Mouse (Mus musculus) heart, adult 2 months (tissue): ENCODE measurements around the gene Akap5. TPM values are rescaled to one million over a fixed set of nuclear protein-coding genes. Genes with fewer than 3 reads are reported as not detected.
A peak's percentile ranks its signal among the peaks of the same experiment; 100 is the strongest.

ENCODE experiments used
- DNase-seq, 2 experiments: peaks; one replicate each; pipeline ENCODE4 v3.0.0; 2021
- H3K27ac ChIP-seq: fragments of 200-600 bp; 2 replicates; pipeline ENCODE4 v1.8.1; 2022
- H3K27me3 ChIP-seq: fragments of 200-500 bp; 2 replicates; pipeline ENCODE4 v1.6.1; 2012; ENCODE audit warnings: mild to moderate bottlenecking, low read length, inconsistent platforms, mixed read lengths; ENCODE audit not compliant: control insufficient read depth, insufficient read depth
- H3K36me3 ChIP-seq: fragments of 200-500 bp; 2 replicates; pipeline ENCODE4 v1.6.1; 2012; ENCODE audit warnings: low read length, inconsistent platforms; ENCODE audit not compliant: control insufficient read depth, insufficient read depth
- H3K4me1 ChIP-seq: fragments of 200-500 bp; 2 replicates; pipeline ENCODE4 v1.6.1; 2011; ENCODE audit warnings: low read length; ENCODE audit not compliant: control insufficient read depth, insufficient read depth
- H3K4me3 ChIP-seq: fragments of 200-600 bp; 2 replicates; pipeline ENCODE4 v1.8.1; 2022
- H3K79me2 ChIP-seq: fragments of 200-500 bp; replicated peaks from 2 replicates; pipeline ENCODE4 v1.6.1; 2012; ENCODE audit warnings: mild to moderate bottlenecking, inconsistent platforms, low read length, moderate library complexity, mixed read lengths; ENCODE audit not compliant: control insufficient read depth, insufficient read depth
- H3K9ac ChIP-seq: fragments of 200-500 bp; 2 replicates; pipeline ENCODE4 v1.6.1; 2012; ENCODE audit warnings: low read depth, mild to moderate bottlenecking, control low read depth, inconsistent platforms, low read length, mixed read lengths
- CTCF ChIP-seq: fragments of 200-600 bp; IDR thresholded peaks from 2 replicates; pipeline ENCODE4 v1.8.1; 2022; ENCODE audit warnings: antibody characterized with exemption, mild to moderate bottlenecking, moderate library complexity
- EP300 ChIP-seq: fragments of 200-500 bp; IDR thresholded peaks from 2 replicates; pipeline ENCODE4 v1.6.1; 2011; ENCODE audit warnings: low read depth, low read length, control low read depth; ENCODE audit not compliant: insufficient read depth
- POLR2A ChIP-seq: fragments of 200-500 bp; IDR thresholded peaks from 2 replicates; pipeline ENCODE4 v1.6.1; 2011; ENCODE audit warnings: mild to moderate bottlenecking, low read depth, low read length, control low read depth; ENCODE audit not compliant: insufficient read depth
- WGBS: fragments of 180-500 bp; shearing (Covaris S2); methylation state at CpG from one replicate; pipeline ENCODE4 v1.1.7; 2018; 5-methylcytosine and 5-hydroxymethylcytosine counted together
- intact Hi-C: fragments of 180-260 bp; cut with DNase I; formaldehyde crosslinking; loops from one replicate; pipeline ENCODE4 v1.15.1; 2025
- polyA plus RNA-seq: library from polyadenylated mRNA; depleted of rRNA; stranded (reverse); fragments of >200 nt; gene quantifications from 2 replicates; pipeline ENCODE4 v1.2.3, GENCODE M21; 2012
- total RNA-seq, 2 experiments: library from RNA; stranded (reverse); gene quantifications; 2 replicates each; pipeline ENCODE4 v1.2.3; 2021

Gene Akap5
- total and polyA plus RNA-seq, 3 experiments = 1.0 to 1.7 (median 1.1) TPM

DNA sequence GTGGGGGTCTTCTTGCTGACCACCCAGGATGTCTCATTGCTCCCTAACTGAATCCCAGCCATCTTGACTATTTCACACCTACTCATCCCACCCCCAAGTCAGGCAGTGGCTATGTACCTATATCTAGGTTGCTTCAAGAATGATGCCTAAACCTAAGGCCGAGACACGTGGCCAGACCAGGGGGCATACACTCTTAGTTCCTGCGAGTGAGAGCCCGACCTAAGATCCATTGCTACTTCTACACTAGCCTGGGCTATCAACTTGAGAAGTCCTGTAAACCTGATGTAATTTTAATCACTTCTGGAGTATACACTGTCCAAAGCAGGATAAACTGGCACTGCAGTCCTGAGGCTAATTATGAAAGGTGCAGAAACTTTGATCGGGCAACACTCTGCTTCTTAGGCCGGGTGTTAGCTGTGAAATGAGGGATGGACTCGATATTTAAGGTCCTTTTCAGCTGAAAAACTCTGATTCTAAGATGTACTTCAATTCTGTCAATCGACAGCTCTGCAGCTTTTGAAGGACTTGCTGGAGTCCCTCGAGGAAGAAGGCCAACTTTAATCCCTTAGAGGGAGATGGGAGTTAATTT is 43.6 kb downstream of the Akap5 start:
- DNase-seq = no peak
- no peak for TF ChIP-seq POLR2A
- no peak for TF ChIP-seq EP300
- TF ChIP-seq CTCF = no peak
- Histone ChIP-seq H3K36me3 (peaks cover 2% of the 10 kb centered on the region), H3K4me1 (peaks cover 14% of the 10 kb centered on the region), H3K79me2 (peaks cover 1% of the 10 kb centered on the region; the same call in 1 of the 2 replicates), H3K27ac (peak overlapping the region; percentile 99; the same call in 1 of the 2 replicates), H3K4me3 (peak overlapping the region; percentile 65), H3K27me3 (no peaks in the 10 kb centered on the region), H3K9ac (peak overlapping the region; percentile 93)
- intact Hi-C loops = no loop called here
- WGBS = 25% methylated on average over 9 of the region's 9 CpGs

DNA sequence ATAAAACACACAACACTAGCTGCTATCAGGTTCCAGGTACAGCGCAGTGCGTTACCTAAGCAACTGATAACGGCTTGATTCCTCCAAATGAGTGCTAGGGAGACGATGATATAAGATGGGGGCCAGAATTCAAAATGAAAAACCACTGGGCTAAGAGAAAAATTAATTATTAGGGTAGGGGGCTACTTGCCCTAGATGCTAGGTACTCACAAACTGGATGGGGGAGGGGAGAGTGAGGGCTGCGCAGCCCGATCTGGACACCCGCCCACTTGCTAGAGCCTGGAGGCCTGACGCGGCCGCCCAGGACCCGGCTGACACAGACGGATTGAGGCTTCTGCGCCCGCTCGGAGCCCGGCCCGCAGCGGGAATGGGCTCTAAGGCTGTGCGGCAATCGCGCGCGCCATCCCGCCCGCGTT is 44.1 kb downstream of the Akap5 start:
- Histone ChIP-seq H3K4me1 (peaks cover 14% of the 10 kb centered on the region), H3K27ac (peak overlapping the region; percentile 99), H3K36me3 (peaks cover 2% of the 10 kb centered on the region), H3K4me3 (peak overlapping the region; percentile 65), H3K27me3 (no peaks in the 10 kb centered on the region), H3K9ac (peak overlapping the region; percentile 93), H3K79me2 (peaks cover 1% of the 10 kb centered on the region; the same call in 1 of the 2 replicates)
- intact Hi-C loops = no loop called here
- 2% methylated on average over 26 of the region's 26 CpGs for WGBS
- no peak for DNase-seq
- no peak for TF ChIP-seq EP300
- TF ChIP-seq CTCF = no peak
- TF ChIP-seq POLR2A = no peak

DNA sequence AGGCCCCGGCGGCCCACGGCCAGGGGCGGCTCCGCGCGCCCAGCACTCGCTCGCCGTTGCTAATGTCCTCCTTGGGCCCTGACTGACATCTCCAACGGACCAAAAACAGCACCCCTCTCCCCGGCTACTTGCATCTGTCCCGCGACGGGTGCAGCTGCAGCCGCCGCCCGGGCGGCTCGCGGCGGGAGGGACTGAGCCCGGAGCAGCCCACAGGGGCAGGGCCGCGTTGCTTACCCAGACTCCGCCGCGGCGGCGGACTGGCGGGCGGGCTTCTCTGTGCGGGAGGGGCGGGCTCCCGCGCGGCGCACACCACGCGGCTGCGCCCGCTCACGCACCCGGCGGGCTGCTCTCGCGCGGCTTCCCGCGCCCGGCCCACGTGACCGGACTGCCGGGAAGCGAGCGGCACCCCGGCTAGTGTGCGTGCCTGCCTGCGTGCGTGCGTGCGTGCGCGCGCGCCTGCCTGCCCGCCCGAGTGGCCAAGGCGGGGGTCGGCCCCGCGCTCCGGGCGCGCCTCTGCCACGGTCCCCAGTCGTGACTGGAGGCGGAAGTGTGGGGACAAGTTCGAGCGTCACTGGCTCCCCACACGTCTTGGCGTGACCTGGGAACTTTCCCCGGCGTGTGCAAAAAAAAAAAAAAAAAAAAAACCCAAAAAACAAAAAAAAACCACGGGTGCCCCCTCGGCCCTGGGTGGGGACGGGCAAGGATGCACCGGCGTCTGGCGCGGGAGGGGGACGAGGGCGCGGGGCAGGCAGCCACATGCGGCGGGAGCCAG is 44.7 kb downstream of the Akap5 start, which contains the start of gene Zbtb25:
TSS of gene Zbtb25 (minus strand) at position 397 of the 772 bp plus-strand sequence.
- Histone ChIP-seq H3K36me3 (peaks cover 2% of the 10 kb centered on the region), H3K4me1 (peaks cover 14% of the 10 kb centered on the region), H3K9ac (peak within 1 kb of the TSS; percentile 93), H3K79me2 (no peaks in the 10 kb centered on the region; the same call in 1 of the 2 replicates), H3K27me3 (no peaks in the 10 kb centered on the region), H3K4me3 (peak within 1 kb of the TSS; percentile 65), H3K27ac (peak within 1 kb of the TSS; percentile 99)
- peak; percentile 67 for TF ChIP-seq POLR2A
- TF ChIP-seq EP300 = no peak
- no peak for TF ChIP-seq CTCF
- under 1% methylated on average over 92 of the region's 96 CpGs for WGBS
- intact Hi-C loops = no loop called here
- DNase-seq = peak; percentile 88 to 92

- DNase-seq = peak; percentile 89
- H3K4me3 ChIP-seq = peak within 1 kb of the TSS; percentile 65
- H3K36me3 ChIP-seq = peaks cover 2% of the 10 kb centered on the region
- H3K27ac ChIP-seq = peak within 1 kb of the TSS; percentile 99
- no peaks in the 10 kb centered on the region for H3K27me3 ChIP-seq
- peaks cover 14% of the 10 kb centered on the region for H3K4me1 ChIP-seq
- intact Hi-C loops = no loop called here
- peak within 1 kb of the TSS; percentile 93 for H3K9ac ChIP-seq
- H3K79me2 ChIP-seq = peaks cover 2% of the 10 kb centered on the region; the same call in 1 of the 2 replicates
- WGBS = under 1% methylated on average over 96 of the region's 99 CpGs
- TF ChIP-seq POLR2A (peak; percentile 46), EP300 (no peak), CTCF (peak; percentile 30)
Measured at GRCm38 (mm10) chr12:76369978-76370830, 45.5 kb downstream of the Akap5 start, which contains the start of gene Zbtb1. Gene Zbtb1, plus strand, starts transcription at chr12:76370266.

GRCm38 (mm10) chr12:76370831-76371571 is 46.3 kb downstream of the Akap5 start:
- Histone ChIP-seq H3K36me3 (peaks cover 2% of the 10 kb centered on the region), H3K27ac (peak overlapping the region; percentile 99), H3K27me3 (no peaks in the 10 kb centered on the region), H3K79me2 (peaks cover 3% of the 10 kb centered on the region; the same call in 1 of the 2 replicates), H3K4me3 (peak overlapping the region; percentile 65), H3K9ac (peak overlapping the region; percentile 93), H3K4me1 (peaks cover 14% of the 10 kb centered on the region)
- WGBS = under 1% methylated on average over 62 of the region's 63 CpGs
- DNase-seq = peak; percentile 88 to 90
- intact Hi-C loops = loop anchor here (1.0 kb wide), 1 partner anchor 33 kb away; the partner anchor contains the start of gene Hspa2
- peak; percentile 48 for TF ChIP-seq POLR2A
- TF ChIP-seq EP300 = 0 out of 2 replicates have a peak, but pooled peaks have one; percentile 37
- peak; percentile 30; the same call in 1 of the 2 replicates for TF ChIP-seq CTCF
